Mouse (Mus musculus) embryonic fibroblast, embryonic 13.5 days (primary cell): Measurements from ENCODE around the gene Syp.

Experiments used
- CTCF ChIP-seq: IDR thresholded peaks from 2 replicates; pipeline ENCODE4 v1.5.1; 2011; ENCODE audit warnings: mild to moderate bottlenecking, control low read depth, low read length, moderate library complexity, borderline replicate concordance; ENCODE audit not compliant: insufficient read depth
- POLR2A ChIP-seq: IDR thresholded peaks from 2 replicates; pipeline ENCODE4 v1.6.1; 2011; ENCODE audit warnings: low read depth, mild to moderate bottlenecking, control low read depth, low read length, moderate library complexity

GRCm38 (mm10) chrX:7658785-7659589 lies 20.7 kb downstream of the Syp start:
- no peak for TF ChIP-seq POLR2A
- TF ChIP-seq CTCF, result no peak
